Mouse (Mus musculus) ovary, postnatal 10 days (tissue): Measurements from ENCODE around the gene Sox11.

ENCODE experiments used
- DNase-seq: peaks from one replicate; pipeline ENCODE4 v3.0.0; 2022; ENCODE audit warnings: low spot score

The Sox11 gene

DNA sequence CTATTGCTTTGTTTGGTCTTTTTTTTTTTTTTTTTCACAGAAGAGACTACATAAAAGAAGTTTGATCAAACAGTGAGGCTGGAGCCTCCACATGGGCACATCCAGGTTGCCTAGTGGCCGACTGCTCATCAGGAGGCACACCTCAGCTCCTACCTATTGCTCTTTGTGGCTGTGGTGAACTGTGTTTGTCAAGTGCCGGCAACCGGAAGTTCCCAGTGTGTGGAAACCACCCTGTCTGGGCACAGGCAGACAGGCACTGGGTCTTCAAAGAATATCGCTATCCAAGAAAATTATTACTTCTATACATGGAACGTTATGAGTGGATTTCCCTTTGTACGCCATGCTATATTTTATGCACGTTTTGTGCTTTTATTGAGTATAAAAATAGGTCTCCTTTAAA is 6.0 kb downstream of the Sox11 start:
- DNase-seq = no peak

DNA sequence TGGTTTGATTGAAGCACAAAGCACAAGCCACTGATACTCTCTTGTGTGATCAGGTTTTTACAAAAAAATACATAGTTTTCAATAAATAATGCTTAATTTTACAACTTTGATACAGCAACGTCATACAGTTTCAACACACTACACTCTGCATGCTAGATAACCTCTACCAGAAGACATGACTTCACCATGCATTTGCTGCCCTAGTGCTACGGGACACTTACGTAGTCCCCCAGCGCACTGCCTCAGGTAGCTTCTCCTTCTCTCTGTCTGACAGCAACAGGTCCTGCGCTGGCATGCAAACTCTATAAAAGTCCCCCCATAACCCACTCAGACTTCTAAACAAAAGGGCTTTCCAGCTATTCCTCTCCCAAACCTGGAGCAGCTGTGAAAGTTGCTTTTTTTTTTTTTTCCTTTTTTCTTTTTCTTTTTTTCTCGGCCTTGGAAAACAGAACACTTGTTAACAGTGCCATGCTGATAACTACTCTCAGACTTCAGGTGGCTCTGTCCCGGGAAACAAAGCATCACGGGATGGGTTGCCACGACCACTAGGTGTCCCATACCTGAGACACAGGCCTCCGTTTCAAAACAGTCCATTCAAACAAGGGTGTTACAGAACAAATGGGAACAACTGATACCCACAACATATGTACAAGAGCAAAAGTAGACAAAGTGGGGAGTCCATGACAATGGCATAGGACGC is 6.9 kb downstream of the Sox11 start:
- no peak for DNase-seq

DNA sequence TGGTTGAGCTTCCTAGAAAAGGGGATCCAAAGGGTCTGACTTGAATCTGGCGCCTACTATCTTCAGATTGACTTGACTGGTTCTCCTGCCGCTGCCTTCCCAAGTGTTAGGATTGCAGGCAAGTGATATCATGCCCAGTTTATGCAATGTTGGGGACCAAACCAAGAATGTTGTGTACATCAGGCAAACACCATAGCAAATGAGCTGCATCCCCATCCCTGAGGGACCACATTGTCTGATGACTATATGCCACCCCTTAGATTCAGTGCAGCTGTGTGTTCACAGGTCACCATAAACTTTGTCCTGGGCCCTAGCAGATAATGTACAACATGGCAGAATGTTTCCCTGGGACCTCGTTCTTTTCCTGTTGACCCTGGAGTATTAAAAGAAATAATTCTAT is 8.8 kb downstream of the Sox11 start:
- DNase-seq = no peak

DNA sequence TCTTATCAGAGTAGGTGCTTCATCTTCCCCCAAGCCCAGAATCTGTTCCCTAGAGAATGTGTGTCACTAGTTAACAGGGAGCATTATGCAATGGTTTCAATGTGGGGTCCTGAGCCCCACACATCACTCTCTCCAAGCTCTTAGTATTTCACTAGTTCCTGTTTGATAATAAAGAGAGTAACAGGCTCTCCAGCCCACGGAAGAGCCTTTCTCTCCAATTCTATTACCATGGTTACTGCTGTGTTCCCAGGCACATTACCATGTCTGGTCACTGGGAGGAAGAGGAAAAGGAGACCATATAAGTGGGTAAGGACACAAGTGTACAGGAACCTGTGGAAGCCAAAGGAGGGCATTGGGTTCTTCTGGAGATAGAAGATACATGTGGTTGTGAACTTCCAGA is 19.0 kb downstream of the Sox11 start:
- no peak for DNase-seq

DNA sequence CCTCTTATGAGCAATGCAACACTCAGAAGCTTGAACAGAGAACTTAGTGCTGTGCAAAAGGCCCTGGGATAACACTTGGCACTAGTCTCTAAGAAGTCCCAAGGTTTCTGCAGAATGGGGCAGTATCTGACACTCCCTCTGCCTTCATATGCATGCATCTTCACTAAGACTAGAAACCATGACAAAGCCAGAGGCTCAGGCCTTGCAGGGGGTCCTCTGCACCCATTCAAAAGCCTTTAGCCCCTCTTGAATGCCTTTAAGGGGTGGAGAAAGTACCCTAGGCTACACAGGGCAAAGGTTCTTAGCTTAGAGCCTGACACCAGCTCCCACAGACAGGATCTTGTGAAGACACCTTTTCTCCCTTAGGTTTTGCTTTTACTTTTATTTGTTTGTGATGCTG is 21.7 kb downstream of the Sox11 start:
- no peak for DNase-seq

DNA sequence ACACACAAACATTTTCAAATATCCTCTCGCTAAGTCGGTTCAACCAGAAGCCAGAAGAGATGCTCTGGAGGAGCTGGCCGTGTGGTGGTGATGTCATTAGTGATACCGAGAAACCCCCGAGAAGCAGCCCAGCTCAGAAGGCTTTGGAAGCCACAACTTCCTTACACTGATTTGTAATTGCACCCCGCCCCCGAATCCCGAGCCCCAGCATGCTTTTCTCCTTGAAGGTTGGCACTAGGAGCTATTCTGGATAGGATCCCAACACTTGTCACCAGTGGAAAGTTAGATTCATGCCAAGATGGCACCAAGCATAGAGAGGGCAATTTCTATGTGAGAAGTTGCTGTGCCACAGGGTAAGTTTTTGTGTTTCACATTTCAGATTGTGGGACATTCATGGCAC is 29.4 kb downstream of the Sox11 start:
- no peak for DNase-seq

DNA sequence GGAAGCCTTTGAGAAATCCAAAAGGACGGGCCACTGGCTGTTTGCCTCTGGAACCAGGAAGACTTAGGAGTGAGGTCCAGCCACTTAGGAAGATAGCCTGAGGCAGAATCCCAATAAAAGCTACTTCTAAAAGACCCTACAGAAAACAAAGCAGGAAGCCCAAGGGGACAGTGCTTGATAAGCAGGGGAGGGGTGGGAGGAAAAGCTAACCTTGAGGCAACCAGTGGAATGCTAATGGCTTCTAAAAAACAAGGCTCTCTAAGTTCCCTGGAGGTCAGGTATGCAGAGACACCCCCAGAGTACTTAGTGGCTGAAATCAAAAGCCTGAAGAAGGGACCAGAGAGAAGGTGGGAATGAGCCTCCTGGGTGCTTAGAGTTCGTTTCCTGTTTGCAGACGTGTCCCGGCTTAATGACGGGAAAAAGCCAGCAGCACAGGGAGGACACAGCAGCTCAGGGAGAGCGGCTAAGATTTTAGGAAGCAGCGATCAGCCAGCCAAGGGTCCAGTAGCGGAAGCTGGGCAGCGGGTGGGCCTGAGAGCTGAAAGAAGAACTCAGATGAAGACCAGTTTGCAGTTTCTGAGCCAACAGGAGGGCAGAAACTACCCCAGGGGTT is 30.4 kb downstream of the Sox11 start:
- no peak for DNase-seq

DNA sequence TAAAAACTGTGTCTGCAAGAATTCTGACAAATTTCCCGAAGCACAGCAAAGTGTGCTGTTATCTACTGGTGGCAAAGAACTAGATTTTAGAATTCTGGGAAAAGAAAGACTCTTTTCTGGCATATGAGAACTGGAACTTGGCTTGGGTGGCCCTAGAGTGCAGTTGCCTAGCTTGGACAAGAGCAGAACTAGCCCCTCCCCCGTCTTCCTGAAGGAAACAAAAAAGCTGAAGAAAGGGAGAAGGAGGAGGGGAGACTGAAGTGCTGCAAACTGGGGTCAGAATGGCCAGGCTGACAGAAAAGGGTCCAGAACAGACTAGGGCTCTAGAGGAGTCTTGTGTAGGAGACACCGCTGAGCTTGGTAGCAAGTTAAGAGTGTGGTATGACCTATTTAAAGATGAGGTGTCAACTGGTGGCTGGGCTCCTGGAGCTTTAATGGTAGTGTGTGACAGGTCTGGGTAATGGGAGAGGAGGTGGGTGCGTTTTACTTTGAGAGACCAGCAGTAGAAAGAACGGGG is 31.0 kb downstream of the Sox11 start:
- DNase-seq = no peak

DNA sequence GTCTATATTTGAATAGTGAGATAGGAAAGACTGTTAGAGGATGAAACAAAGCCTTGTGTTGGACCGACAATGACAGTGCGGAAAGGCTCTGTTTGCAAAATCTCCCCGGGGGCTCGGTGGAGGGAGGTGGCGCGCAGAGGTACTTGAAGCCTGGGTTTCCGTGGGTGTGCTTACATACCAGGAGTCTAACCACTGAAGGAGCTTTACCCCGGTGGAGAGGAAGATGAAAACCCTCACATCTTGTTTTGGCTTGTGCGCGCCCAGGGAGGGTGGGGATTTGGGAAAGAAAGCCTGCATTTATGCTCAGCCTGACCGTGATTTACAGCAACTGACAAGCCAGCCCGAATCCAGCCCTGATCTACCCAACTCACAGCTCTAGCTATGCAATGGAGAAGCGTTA is 31.7 kb downstream of the Sox11 start:
- DNase-seq = no peak

DNA sequence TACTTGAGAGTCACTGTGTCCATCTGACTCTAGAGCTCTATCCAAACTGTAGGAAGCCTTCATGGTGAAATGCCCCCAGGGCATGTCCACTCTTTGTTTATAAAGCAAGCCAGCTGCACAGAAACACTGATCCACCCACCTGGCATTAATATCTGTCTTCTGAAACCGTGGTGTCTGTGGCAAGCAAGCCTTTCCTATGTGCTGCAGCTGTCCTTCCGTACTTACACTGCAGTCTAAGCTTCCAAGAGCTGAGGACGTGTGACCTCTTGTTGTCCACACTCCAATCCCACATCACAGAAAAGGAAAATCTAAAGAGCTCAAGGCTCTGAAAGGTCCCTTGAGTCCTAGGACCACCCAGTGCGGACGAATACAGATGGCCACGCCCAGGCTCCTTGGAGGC is 32.4 kb downstream of the Sox11 start:
- no peak for DNase-seq

DNA sequence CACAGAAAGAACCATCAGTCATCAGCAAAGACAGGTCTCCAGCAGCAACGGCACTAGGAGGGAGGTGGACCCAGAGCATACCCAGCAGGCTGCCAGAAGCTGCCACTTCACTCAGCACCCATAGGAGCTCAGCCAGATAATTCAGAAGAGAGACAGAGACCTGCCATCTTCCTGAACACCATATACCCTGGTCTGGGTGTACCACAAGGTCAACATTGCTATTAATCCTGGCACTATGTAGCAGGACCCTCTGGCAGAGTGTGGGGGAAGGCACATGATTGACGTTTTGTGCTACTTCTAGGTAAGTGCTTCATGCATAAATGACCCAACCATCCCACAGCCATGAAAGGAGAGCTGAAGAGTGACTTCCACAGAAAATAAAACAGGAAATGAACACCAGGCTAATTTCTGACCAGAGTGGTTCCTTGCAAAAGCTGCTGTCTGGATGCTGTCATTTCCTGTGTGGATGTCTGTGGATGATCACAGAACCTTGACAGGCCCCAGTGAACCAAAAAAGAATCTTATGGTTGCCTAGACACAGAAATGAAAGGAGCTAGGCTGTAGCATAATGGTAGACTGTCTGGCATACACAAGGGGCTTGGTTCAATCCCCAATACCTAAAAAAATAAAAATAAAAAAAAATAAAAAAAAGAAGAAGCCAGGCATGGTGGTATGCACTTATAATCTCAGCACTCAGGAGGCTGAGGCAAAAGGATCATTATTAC is 37.5 kb downstream of the Sox11 start:
- no peak for DNase-seq

DNA sequence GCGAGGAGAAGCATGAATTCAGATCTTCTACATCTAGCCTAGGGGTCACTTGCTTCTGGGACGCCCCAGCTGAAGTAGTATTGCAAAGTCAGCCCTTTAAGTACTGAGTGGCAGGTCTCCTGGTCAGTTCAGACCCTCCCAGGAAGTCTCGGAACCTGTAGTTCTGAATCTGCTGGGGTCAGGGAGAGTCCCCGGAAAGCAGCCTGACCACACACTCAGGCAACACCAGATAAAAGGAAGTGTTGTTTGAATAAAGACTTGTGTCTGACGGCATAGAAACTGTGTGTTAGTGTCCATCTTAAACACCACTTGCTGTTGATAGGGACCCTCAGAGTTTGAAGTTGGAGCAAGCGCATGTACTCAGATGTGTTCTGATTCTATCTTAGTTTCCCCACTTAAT is 39.2 kb downstream of the Sox11 start:
- no peak for DNase-seq

DNA sequence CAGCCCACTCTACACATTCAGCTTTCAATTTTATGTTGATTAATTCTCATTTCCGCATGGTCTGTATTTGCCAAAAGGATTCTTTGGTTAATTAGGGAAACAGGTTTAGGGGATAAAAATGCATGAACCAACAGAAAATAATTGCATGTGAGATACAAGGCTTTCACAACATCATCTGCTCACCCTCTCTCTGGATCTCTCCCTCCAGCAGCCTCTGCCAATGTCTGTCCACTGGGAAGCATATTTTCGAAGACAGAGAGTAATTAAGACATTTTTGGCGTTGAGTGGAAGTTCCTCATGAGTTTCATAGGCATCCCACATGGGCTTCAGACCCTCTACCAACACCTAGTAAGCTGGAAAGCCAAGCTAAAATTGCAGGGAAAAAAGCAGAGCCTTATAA is 43.7 kb downstream of the Sox11 start:
- DNase-seq = no peak

DNA sequence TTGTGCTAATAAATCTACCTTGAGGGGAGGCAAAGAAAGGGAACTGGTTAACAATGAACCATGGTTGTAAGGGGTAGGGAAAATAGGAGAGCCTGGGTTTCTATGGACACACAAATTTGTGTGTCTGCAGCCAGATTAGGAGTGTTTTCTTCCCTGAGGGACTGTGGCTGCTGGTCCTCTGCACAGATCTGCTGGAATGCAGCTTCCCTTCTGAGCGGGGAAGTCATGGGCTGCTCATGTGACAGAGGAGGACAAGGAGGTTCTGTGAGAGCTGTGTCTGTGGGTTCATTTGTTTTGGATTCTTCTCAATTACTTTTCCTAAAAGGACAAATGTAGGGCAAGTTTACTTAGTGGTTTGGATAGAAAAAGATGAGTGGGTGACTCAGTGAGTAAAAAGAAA is 48.2 kb downstream of the Sox11 start:
- DNase-seq = no peak

DNA sequence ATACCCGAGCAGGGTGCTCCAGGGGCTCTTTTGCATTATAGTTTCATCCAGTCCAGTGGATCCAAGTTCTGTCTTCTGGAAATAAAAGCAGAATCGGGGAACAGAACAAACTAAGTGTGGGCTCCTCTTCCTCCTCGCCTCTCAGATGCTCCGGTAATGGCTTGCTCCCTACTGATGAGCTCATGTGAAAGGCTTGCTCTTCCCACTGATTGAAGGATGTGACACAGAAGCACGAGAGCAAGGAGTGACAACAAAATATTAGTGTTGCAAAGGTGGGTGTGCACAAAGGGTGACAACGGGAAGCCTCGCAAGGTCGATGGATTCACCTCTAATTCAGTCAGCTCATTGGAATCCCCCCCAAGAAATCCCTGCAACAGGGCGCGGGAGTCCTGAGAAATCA is 48.6 kb downstream of the Sox11 start:
- no peak for DNase-seq

DNA sequence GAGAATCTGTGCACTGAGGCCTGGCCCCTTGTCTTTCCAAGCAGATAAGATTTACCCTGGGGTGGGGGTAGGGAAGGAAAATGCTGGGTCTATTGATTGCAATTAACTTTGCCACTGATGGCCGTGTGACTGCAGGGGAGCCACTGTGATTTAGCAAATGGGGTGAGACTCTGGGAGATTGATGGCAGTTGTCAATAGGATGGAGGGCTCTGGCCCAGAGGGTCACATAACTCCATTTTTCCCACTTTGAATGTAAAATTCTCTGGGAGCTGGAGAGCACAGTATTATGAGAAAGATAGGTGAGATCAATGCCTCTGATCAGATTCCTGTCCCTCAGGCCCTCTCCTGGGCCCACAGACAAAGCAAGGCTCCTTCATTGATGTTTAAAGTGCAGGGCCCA is 49.2 kb downstream of the Sox11 start:
- DNase-seq = no peak
